Mouse (Mus musculus) C2C12 (cell line): ENCODE measurements around the gene Slc37a3. TPM values are rescaled to one million over a fixed set of nuclear protein-coding genes. Genes with fewer than 3 reads are reported as not detected.

Source experiments
- H3K27me3 ChIP-seq: one replicate; pipeline ENCODE4 v1.6.1; 2011; ENCODE audit not compliant: control insufficient read depth, insufficient read depth, insufficient read length
- H3K36me3 ChIP-seq: one replicate; pipeline ENCODE4 v1.6.1; 2011; ENCODE audit not compliant: control insufficient read depth, insufficient read depth
- H3K4me3 ChIP-seq: one replicate; pipeline ENCODE4 v1.5.1; 2011; ENCODE audit warnings: mild to moderate bottlenecking, control low read depth; ENCODE audit not compliant: poor library complexity, insufficient read depth, severe bottlenecking
- H3K79me2 ChIP-seq: one replicate; pipeline ENCODE4 v1.6.1; 2011; ENCODE audit not compliant: control insufficient read depth, insufficient read depth
- H3K79me3 ChIP-seq: one replicate; pipeline ENCODE4 v1.6.1; 2011; ENCODE audit warnings: low read depth, control low read depth
- H3ac ChIP-seq: one replicate; pipeline ENCODE3; 2011; ENCODE audit warnings: low read depth; ENCODE audit not compliant: control insufficient read depth, insufficient read length
- CEBPB ChIP-seq: IDR thresholded peaks from one replicate; pipeline ENCODE4 v1.6.1; 2011; ENCODE audit warnings: low read depth, mild to moderate bottlenecking, control low read depth, moderate library complexity
- CTCF ChIP-seq: IDR thresholded peaks from one replicate; pipeline ENCODE4 v1.5.1; 2011; ENCODE audit not compliant: control insufficient read depth, insufficient read depth, insufficient read length
- FOSL1 ChIP-seq: IDR thresholded peaks from one replicate; pipeline ENCODE4 v1.8.0; 2011; ENCODE audit warnings: mild to moderate bottlenecking, low read length; ENCODE audit not compliant: poor library complexity, insufficient read depth, severe bottlenecking
- MAX ChIP-seq: IDR thresholded peaks from one replicate; pipeline ENCODE4 v1.6.1; 2011; ENCODE audit warnings: mild to moderate bottlenecking, control low read depth
- MYOD1 ChIP-seq: IDR thresholded peaks from one replicate; pipeline ENCODE4 v1.6.1; 2011; ENCODE audit warnings: low read depth; ENCODE audit not compliant: control insufficient read depth, insufficient read length
- MYOG ChIP-seq: IDR thresholded peaks from one replicate; pipeline ENCODE4 v1.6.1; 2011; ENCODE audit not compliant: control insufficient read depth, insufficient read length; ENCODE audit errors: extremely low read depth
- USF1 ChIP-seq: IDR thresholded peaks from one replicate; pipeline ENCODE4 v1.6.1; 2011; ENCODE audit warnings: low read depth, mild to moderate bottlenecking, control low read depth, moderate library complexity
- polyA plus RNA-seq: library from polyadenylated mRNA; unstranded; fragments of >200 nt; fragmentation: generic; extraction: Trizol; gene quantifications from one replicate; pipeline ENCODE4 v1.2.1, GENCODE M21; 2012; ENCODE audit warnings: missing spikeins

Slc37a3 gene
- polyA plus RNA-seq, 1 experiment = 18.6 TPM

- TF ChIP-seq MYOD1 (no peak), USF1 (no peak), FOSL1 (no peak), CEBPB (no peak), MYOG (no peak), MAX (no peak), CTCF (no peak)
- Histone ChIP-seq H3K36me3 (no peaks in the 10 kb centered on the region), H3K79me2 (no peaks in the 10 kb centered on the region), H3K4me3 (no peak overlapping the region), H3K27me3 (no peaks in the 10 kb centered on the region), H3ac (no peak overlapping the region), H3K79me3 (no peaks in the 10 kb centered on the region)
Observed at GRCm38 (mm10) chr6:39295727-39296411, 81.6 kb downstream of the Slc37a3 start.

GRCm38 (mm10) chr6:39289721-39290120 is 87.8 kb downstream of the Slc37a3 start:
- Histone ChIP-seq H3K4me3 (no peak overlapping the region), H3K79me3 (no peaks in the 10 kb centered on the region), H3K36me3 (no peaks in the 10 kb centered on the region), H3ac (no peak overlapping the region), H3K79me2 (no peaks in the 10 kb centered on the region), H3K27me3 (no peaks in the 10 kb centered on the region)
- no peak for TF ChIP-seq CEBPB
- no peak for TF ChIP-seq FOSL1
- TF ChIP-seq MAX = no peak
- no peak for TF ChIP-seq USF1
- no peak for TF ChIP-seq MYOG
- TF ChIP-seq MYOD1 = no peak
- no peak for TF ChIP-seq CTCF

DNA sequence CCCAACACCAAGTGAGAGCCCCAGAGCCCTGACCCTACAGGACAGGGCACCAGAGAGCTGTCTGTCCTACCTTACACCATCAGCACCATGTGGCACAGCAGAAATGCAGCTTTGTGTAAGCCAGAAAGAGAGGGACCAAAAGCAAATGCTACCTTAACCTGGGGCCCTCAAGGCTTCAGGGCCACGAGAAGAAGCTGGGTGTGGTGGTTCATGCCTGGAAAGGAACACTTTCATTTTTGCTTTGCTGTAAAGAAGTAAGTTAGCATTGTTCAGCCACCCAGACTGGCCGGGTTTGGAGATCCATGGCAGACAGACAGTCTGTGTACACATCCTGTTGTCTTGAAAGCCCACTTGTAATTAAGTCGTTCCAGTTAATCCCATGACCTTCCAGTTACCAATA is 89.7 kb downstream of the Slc37a3 start:
- H3K36me3 ChIP-seq = no peaks in the 10 kb centered on the region
- no peak overlapping the region for H3ac ChIP-seq
- H3K4me3 ChIP-seq = no peak overlapping the region
- no peaks in the 10 kb centered on the region for H3K27me3 ChIP-seq
- TF ChIP-seq USF1 (no peak), CTCF (no peak), MYOD1 (no peak), FOSL1 (no peak), CEBPB (no peak), MAX (no peak), MYOG (no peak)
- no peaks in the 10 kb centered on the region for H3K79me3 ChIP-seq
- no peaks in the 10 kb centered on the region for H3K79me2 ChIP-seq

DNA sequence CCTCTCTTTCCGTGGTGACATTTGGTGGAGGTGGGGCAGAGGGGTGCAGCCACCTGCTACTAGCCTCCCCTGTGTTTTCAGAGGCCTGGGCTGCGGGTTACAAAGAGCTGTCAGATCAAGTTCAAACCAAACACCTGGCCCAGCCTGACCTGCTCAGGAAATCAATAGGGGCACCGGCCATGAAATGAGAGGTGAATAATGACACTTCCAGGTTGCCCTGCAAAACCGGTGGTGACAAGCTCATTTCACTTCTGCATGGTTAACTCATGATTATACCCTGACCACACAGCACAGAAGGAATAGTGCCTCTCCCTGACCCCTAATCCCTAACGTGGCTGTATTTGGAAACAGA is 90.8 kb downstream of the Slc37a3 start:
- TF ChIP-seq MAX = no peak
- Histone ChIP-seq H3K79me2 (no peaks in the 10 kb centered on the region), H3ac (no peak overlapping the region), H3K36me3 (no peaks in the 10 kb centered on the region), H3K79me3 (no peaks in the 10 kb centered on the region), H3K27me3 (no peaks in the 10 kb centered on the region), H3K4me3 (no peak overlapping the region)

- Histone ChIP-seq H3K36me3 (no peaks in the 10 kb centered on the region), H3K4me3 (no peak overlapping the region), H3K79me2 (no peaks in the 10 kb centered on the region), H3K27me3 (no peaks in the 10 kb centered on the region), H3K79me3 (no peaks in the 10 kb centered on the region), H3ac (no peak overlapping the region)
- no peak for TF ChIP-seq FOSL1
- TF ChIP-seq USF1 = no peak
- TF ChIP-seq MYOG = no peak
- TF ChIP-seq CEBPB = no peak
- TF ChIP-seq MYOD1 = no peak
- no peak for TF ChIP-seq MAX
Observed at GRCm38 (mm10) chr6:39286053-39286731, 91.3 kb downstream of the Slc37a3 start.

GRCm38 (mm10) chr6:39284836-39285235 is 92.6 kb downstream of the Slc37a3 start:
- H3ac ChIP-seq = no peak overlapping the region
- H3K79me2 ChIP-seq = no peaks in the 10 kb centered on the region
- H3K4me3 ChIP-seq = no peak overlapping the region
- no peaks in the 10 kb centered on the region for H3K27me3 ChIP-seq
- TF ChIP-seq USF1 = no peak
- no peak for TF ChIP-seq MAX
- no peak for TF ChIP-seq MYOD1
- TF ChIP-seq MYOG = no peak
- no peak for TF ChIP-seq CTCF
- TF ChIP-seq FOSL1 = no peak
- no peak for TF ChIP-seq CEBPB
- H3K36me3 ChIP-seq = no peaks in the 10 kb centered on the region
- H3K79me3 ChIP-seq = no peaks in the 10 kb centered on the region

Other genes with a start within 250 kb of the Slc37a3 start
- 0.42 TPM for gene Kdm7a, start 170.9 kb downstream of the Slc37a3 start, polyA plus RNA-seq
- not detected for gene Rab19, start 3.5 kb upstream of the Slc37a3 start, polyA plus RNA-seq
- 30.9 TPM for gene Mkrn1, start 42.8 kb upstream of the Slc37a3 start, polyA plus RNA-seq
- gene Dennd2a, start 180.2 kb upstream of the Slc37a3 start, polyA plus RNA-seq = 11.5 TPM
- gene Adck2, start 196.2 kb upstream of the Slc37a3 start, polyA plus RNA-seq = 5.8 TPM
- not detected for gene Gm42420, start 208.1 kb upstream of the Slc37a3 start, polyA plus RNA-seq
- 243 TPM for gene Ndufb2, start 214.9 kb upstream of the Slc37a3 start, polyA plus RNA-seq